Mouse (Mus musculus) embryonic fibroblast, embryonic 13.5 days (primary cell): ENCODE data around the gene Mylk3.

ENCODE experiments used
- CTCF ChIP-seq: IDR thresholded peaks from 2 replicates; pipeline ENCODE4 v1.5.1; 2011; ENCODE audit warnings: mild to moderate bottlenecking, control low read depth, low read length, moderate library complexity, borderline replicate concordance; ENCODE audit not compliant: insufficient read depth
- POLR2A ChIP-seq: IDR thresholded peaks from 2 replicates; pipeline ENCODE4 v1.6.1; 2011; ENCODE audit warnings: low read depth, mild to moderate bottlenecking, control low read depth, low read length, moderate library complexity

DNA sequence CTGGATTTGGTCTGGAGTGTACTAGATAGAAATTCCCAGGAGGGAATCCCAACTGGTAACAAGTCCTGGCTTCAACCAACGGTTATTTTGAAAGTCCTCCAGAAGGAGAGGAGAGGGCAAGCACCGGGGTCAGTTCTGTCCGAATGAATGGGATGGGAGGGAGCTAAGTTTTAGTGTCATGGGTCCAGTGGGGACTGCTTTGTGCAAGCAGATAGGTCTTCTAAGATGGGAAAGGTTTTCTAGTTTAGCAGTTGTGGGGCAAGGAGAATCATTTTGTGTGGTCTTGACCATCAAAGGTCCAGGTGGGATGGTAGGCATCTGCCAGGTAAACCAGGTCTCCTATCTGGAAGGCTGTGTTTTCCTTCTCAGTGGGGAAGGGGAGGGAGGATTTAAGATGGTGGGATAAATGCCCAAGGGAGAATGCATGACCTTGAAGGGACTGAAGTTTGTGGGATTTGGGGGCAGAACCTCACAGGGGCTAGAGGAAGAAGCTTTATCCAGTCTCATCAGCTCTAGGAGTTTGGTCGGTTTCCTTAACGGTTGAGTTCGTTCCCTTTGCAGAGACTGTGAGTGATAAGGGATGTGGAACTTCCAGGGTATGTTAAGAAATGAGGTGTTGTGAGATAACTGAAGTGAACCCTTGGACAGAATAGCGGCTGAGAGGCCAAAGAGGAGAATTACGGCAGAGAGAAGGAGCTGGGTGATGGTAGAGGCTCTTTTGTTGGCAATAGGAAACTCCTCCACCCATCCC is 9.7 kb upstream of the Mylk3 start:
- TF ChIP-seq CTCF (no peak), POLR2A (no peak)
